Mouse (Mus musculus) hindbrain, postnatal 0 days (tissue): ENCODE measurements around the gene Parp1. TPM values are rescaled to one million over a fixed set of nuclear protein-coding genes. Genes with fewer than 3 reads are reported as not detected.
"Not testable (repeated sequence)": the region's sequence is repeated elsewhere in the genome, so short reads cannot be mapped to it uniquely, and the experiment has no call there.

Experiments
- ATAC-seq: fragments of 200-750 bp; cut with Nextera tagmentation; 2 replicates; pipeline ENCODE4 v1.8.0; 2017; ENCODE audit warnings: mild to moderate bottlenecking, moderate TSS enrichment, moderate library complexity
- DNase-seq: peaks from one replicate; pipeline ENCODE4 v3.0.0-alpha.2; 2015; ENCODE audit warnings: low spot score
- H3K27ac ChIP-seq: fragments of 300-500 bp; sonication (generic); 2 replicates; pipeline ENCODE4 v1.5.1; 2014; ENCODE audit warnings: mild to moderate bottlenecking
- H3K27me3 ChIP-seq: fragments of 300-500 bp; sonication (generic); 2 replicates; pipeline ENCODE4 v1.6.1; 2014; ENCODE audit warnings: low read length, mixed read lengths; ENCODE audit not compliant: insufficient read depth
- H3K36me3 ChIP-seq: fragments of 300-500 bp; sonication (generic); 2 replicates; pipeline ENCODE4 v1.6.1; 2014; ENCODE audit warnings: low read length, mixed read lengths; ENCODE audit not compliant: insufficient read depth
- H3K4me1 ChIP-seq: fragments of 300-500 bp; sonication (generic); 2 replicates; pipeline ENCODE4 v1.6.1; 2014; ENCODE audit warnings: antibody characterized with exemption, low read length, mixed read lengths; ENCODE audit not compliant: insufficient read depth
- H3K4me2 ChIP-seq: fragments of 300-500 bp; sonication (generic); 2 replicates; pipeline ENCODE4 v1.6.1; 2014; ENCODE audit warnings: low read depth, mild to moderate bottlenecking, low read length, moderate library complexity, mixed read lengths
- H3K4me3 ChIP-seq: fragments of 300-500 bp; sonication (generic); 2 replicates; pipeline ENCODE4 v1.5.1; 2014; ENCODE audit warnings: low read length
- H3K9ac ChIP-seq: fragments of 300-500 bp; sonication (generic); replicated peaks from 2 replicates; pipeline ENCODE4 v1.6.1; 2014; ENCODE audit warnings: mild to moderate bottlenecking, low read length, moderate library complexity, mixed read lengths
- H3K9me3 ChIP-seq: fragments of 300-500 bp; sonication (generic); 2 replicates; pipeline ENCODE4 v1.6.1; 2016; ENCODE audit warnings: low read length, mixed read lengths
- CTCF ChIP-seq: IDR thresholded peaks from 2 replicates; pipeline ENCODE4 v1.5.1; 2016; ENCODE audit warnings: antibody characterized with exemption, control low read depth, low read depth
- WGBS: fragments of 180-500 bp; shearing (Covaris S2); extraction: QIAGEN DNeasy Blood & Tissue Kit; methylation state at CpG from one replicate; pipeline ENCODE4 v1.1.7; 2014; 5-methylcytosine and 5-hydroxymethylcytosine counted together
- polyA plus RNA-seq: library from polyadenylated mRNA; unstranded; fragments of >200 nt; fragmentation: Nextera tagmentation; extraction: Ambion mirVana; gene quantifications from 2 replicates; pipeline ENCODE4 v1.2.1, GENCODE M21; 2015
- total RNA-seq: library from RNA; depleted of rRNA; stranded (reverse); fragments of >200 nt; gene quantifications from 2 replicates; pipeline ENCODE4 v1.2.3, GENCODE M21; 2014

The Parp1 gene
- total and polyA plus RNA-seq, 2 experiments from 2014 or later = 53.4 to 76.1 TPM

- WGBS = 5% methylated on average over 5 of the region's 5 CpGs
- peak overlapping the region; percentile 88 for H3K4me2 ChIP-seq
These were observed 1.5 kb downstream of the Parp1 start for GRCm38 (mm10) chr1:180570181-180570580.

GRCm38 (mm10) chr1:180571018-180571589 lies 2.4 kb downstream of the Parp1 start:
- WGBS = 70% methylated on average over 8 of the region's 8 CpGs
- peaks cover 12% of the 10 kb centered on the region; the same call in 1 of the 2 replicates for H3K36me3 ChIP-seq
- peaks cover 11% of the 10 kb centered on the region for H3K4me1 ChIP-seq
- DNase-seq (no peak), ATAC-seq (no peak)
- no peak overlapping the region for H3K27ac ChIP-seq
- H3K4me3 ChIP-seq = no peak overlapping the region
- no peak for TF ChIP-seq CTCF
- H3K4me2 ChIP-seq = peak overlapping the region; percentile 88
- H3K9ac ChIP-seq = no peak overlapping the region
- H3K27me3 ChIP-seq = no peaks in the 10 kb centered on the region
- no peaks in the 10 kb centered on the region for H3K9me3 ChIP-seq

More at GRCm38 (mm10) chr1:180570181-180570580, 1.5 kb downstream of the Parp1 start:
- H3K4me3 ChIP-seq = peak overlapping the region; percentile 89
- ATAC-seq = no peak
- no peak for TF ChIP-seq CTCF
- DNase-seq = no peak
- peak overlapping the region; percentile 90 for H3K9ac ChIP-seq
- peak overlapping the region; percentile 90; the same call in 1 of the 2 replicates for H3K27ac ChIP-seq
- H3K27me3 ChIP-seq = no peaks in the 10 kb centered on the region
- H3K4me1 ChIP-seq = peaks cover 11% of the 10 kb centered on the region
- H3K9me3 ChIP-seq = no peaks in the 10 kb centered on the region
- H3K36me3 ChIP-seq = 0 out of 2 replicates have a peak, but pooled peaks cover 8% of the 10 kb centered on the region

GRCm38 (mm10) chr1:180571721-180572120 lies 3.0 kb downstream of the Parp1 start:
- Histone ChIP-seq H3K36me3 (peaks cover 16% of the 10 kb centered on the region; the same call in 1 of the 2 replicates), H3K4me1 (peaks cover 11% of the 10 kb centered on the region)
- not testable (repeated sequence) for H3K4me3 ChIP-seq, H3K27ac ChIP-seq, H3K9me3 ChIP-seq, H3K27me3 ChIP-seq, H3K9ac ChIP-seq, ATAC-seq, DNase-seq, H3K4me2 ChIP-seq
- 86% methylated on average over 6 of the region's 6 CpGs for WGBS

GRCm38 (mm10) chr1:180572154-180572553 lies 3.4 kb downstream of the Parp1 start:
- 93% methylated on average over 9 of the region's 9 CpGs for WGBS
- no peak for TF ChIP-seq CTCF

GRCm38 (mm10) chr1:180576524-180576923 lies 7.8 kb downstream of the Parp1 start:
- no peak overlapping the region for H3K4me2 ChIP-seq
- H3K36me3 ChIP-seq = peaks cover 48% of the 10 kb centered on the region
- no peaks in the 10 kb centered on the region for H3K27me3 ChIP-seq
- H3K27ac ChIP-seq = no peak overlapping the region
- no peak for DNase-seq
- no peak overlapping the region for H3K9ac ChIP-seq
- H3K4me3 ChIP-seq = no peak overlapping the region
- 70% methylated on average over 3 of the region's 3 CpGs for WGBS
- H3K4me1 ChIP-seq = no peaks in the 10 kb centered on the region
- H3K9me3 ChIP-seq = no peaks in the 10 kb centered on the region
- no peak for ATAC-seq
- TF ChIP-seq CTCF = no peak

More at GRCm38 (mm10) chr1:180572154-180572553, 3.4 kb downstream of the Parp1 start:
- Histone ChIP-seq H3K27me3 (no peaks in the 10 kb centered on the region), H3K27ac (no peak overlapping the region), H3K36me3 (peaks cover 16% of the 10 kb centered on the region; the same call in 1 of the 2 replicates), H3K9me3 (no peaks in the 10 kb centered on the region), H3K4me2 (no peak overlapping the region), H3K9ac (no peak overlapping the region), H3K4me3 (no peak overlapping the region), H3K4me1 (peaks cover 11% of the 10 kb centered on the region)
- ATAC-seq (no peak), DNase-seq (no peak)

- Histone ChIP-seq H3K9ac (no peak overlapping the region), H3K4me3 (no peak overlapping the region), H3K4me2 (no peak overlapping the region), H3K27me3 (no peaks in the 10 kb centered on the region), H3K4me1 (no peaks in the 10 kb centered on the region), H3K9me3 (no peaks in the 10 kb centered on the region), H3K36me3 (peaks cover 61% of the 10 kb centered on the region), H3K27ac (no peak overlapping the region)
- 83% methylated on average over 4 of the region's 4 CpGs for WGBS
- ATAC-seq (no peak), DNase-seq (no peak)
- no peak for TF ChIP-seq CTCF
These were observed 9.1 kb downstream of the Parp1 start for GRCm38 (mm10) chr1:180577837-180578236.

GRCm38 (mm10) chr1:180587792-180588442 lies 19.2 kb downstream of the Parp1 start:
- Histone ChIP-seq H3K36me3 (peaks cover 97% of the 10 kb centered on the region), H3K4me3 (no peak overlapping the region), H3K4me1 (no peaks in the 10 kb centered on the region), H3K9ac (no peak overlapping the region), H3K9me3 (no peaks in the 10 kb centered on the region), H3K27ac (no peak overlapping the region), H3K27me3 (no peaks in the 10 kb centered on the region), H3K4me2 (no peak overlapping the region)
- WGBS = 95% methylated on average over 17 of the region's 17 CpGs
- DNase-seq = no peak
- no peak for TF ChIP-seq CTCF
- ATAC-seq = no peak
